Mouse (Mus musculus) Patski (cell line): ENCODE measurements around the gene Mif. TPM values are rescaled to one million over a fixed set of nuclear protein-coding genes. Genes with fewer than 3 reads are reported as not detected.

Experiments used
- ATAC-seq: fragments of 100-300 bp; one replicate; pipeline ENCODE4 v1.8.0; 2021
- CTCF ChIA-PET: fragments of 350-600 bp; sonication (Branson Sonifier 250); formaldehyde crosslinking; loops from one replicate; lab custom pipeline; 2022; ENCODE audit warnings: inconsistent platforms; lab: Charles Lee
- POLR2A ChIA-PET: fragments of 350-600 bp; sonication (Branson Sonifier 250); formaldehyde crosslinking; loops from one replicate; lab custom pipeline; 2022; ENCODE audit warnings: antibody characterized with exemption, inconsistent platforms; lab: Charles Lee
- DNase-seq: peaks from one replicate; pipeline ENCODE4 v3.0.0-alpha.2; 2011; ENCODE audit warnings: low read depth, low spot score
- H3K27me3 ChIP-seq: fragments of 371-371 bp; one replicate; pipeline ENCODE4 v1.5.1; 2021
- CTCF ChIP-seq: fragments of 100-300 bp; IDR thresholded peaks from one replicate; pipeline ENCODE4 v1.5.1; 2021
- in situ Hi-C: fragments of 300-500 bp; cut with MboI; formaldehyde crosslinking; loops from 3 replicates; pipeline ENCODE4 v1.11.1; 2018; ENCODE audit warnings: low pct_unique_long_range_greater_than_20kb, mixed read lengths
- polyA plus RNA-seq: library from polyadenylated mRNA; unstranded; gene quantifications from one replicate; pipeline ENCODE4 v1.2.3, GENCODE M21; 2021

Gene Mif
- polyA plus RNA-seq, 1 experiment from 2014 or later, result 592 TPM

DNA sequence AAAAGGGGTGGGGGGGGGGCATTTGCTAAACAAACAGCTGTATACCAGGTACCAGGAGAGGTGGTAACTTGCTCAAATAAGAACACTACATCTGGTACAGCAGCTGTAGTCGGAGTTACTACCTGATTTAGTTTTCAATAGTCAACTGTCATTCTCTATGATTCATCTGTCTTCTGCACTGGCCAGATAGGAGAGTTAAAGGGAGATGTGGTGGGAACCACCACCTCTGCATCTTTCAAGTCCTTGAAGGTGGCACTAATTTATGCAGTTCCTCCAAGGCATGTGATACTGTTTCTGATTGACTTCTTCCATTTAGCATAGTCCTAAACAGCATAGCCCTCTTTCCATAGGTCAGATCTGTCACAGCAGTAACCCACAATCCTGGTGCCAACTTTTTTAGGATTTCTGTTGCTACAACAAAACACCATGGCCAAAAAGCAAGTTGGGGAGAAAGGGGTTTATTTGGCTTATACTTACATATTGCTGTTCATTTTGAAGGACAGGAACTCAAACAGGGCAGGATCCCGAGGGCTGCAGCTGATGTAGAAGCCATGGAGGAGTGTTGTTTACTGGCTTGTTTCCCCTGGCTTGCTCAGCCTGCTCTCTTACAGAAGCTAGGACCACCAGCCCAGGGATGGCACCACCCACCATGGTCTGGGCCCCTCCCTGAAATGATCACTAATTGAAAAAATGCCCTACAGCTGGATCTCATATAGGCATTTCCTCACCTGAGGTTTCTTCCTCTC, 30.3 kb downstream of the Mif start:
- ChIA-PET CTCF (interaction anchor here (0.8 to 1.3 kb wide), 3 partner anchors 19 to 64 kb away, joined by 3 to 4 read pairs (median 3); no protein-coding TSS in a partner anchor), POLR2A (interaction anchor here (0.7 to 1.3 kb wide), 2 partner anchors 61 to 66 kb away, joined by 4 to 5 read pairs; partner anchors contain the start of gene Cabin1)
- no peak for DNase-seq
- ATAC-seq, result no peak
- H3K27me3 ChIP-seq, result no peaks in the 10 kb centered on the region
- in situ Hi-C loops, result loop anchor here (10.0 kb wide), 1 partner anchor 55 kb away; the partner anchor contains the start of gene Ddt
- no peak for TF ChIP-seq CTCF

DNA sequence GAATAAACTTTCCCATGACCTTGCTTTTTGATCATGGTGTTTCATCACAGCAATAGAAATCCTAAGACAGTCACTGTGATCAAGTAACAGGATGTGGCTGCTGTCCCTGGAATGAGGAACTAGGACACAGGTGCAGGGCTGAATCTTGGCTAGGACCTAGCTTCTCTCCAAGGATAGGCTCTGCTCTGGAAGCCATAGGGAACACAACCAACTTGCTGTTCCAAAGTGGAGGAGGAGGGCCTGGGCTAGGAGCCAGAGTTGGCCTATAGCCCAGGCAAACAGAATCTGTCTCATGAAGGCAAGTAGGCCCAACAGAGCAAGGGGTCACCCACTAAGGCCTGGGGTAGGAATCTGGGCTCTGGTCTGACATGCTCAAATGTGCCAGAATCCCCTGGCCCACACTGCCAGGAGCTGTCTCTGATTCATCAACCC, 31.5 kb downstream of the Mif start:
- ATAC-seq (peak; percentile 48), DNase-seq (peak; percentile 57)
- CTCF ChIA-PET, result interaction anchor here (1.0 to 1.4 kb wide), 2 partner anchors 9 to 56 kb away, joined by 6 to 7 read pairs; partner anchors contain the start of gene Ddt
- in situ Hi-C loops, result loop anchor here (10.0 kb wide), 1 partner anchor 54 kb away; the partner anchor contains the start of gene Ddt
- POLR2A ChIA-PET, result interaction anchor here (1.3 kb wide), 1 partner anchor 64 kb away, joined by 5 read pairs; the partner anchor contains the start of gene Cabin1
- no peaks in the 10 kb centered on the region for H3K27me3 ChIP-seq
- no peak for TF ChIP-seq CTCF

DNA sequence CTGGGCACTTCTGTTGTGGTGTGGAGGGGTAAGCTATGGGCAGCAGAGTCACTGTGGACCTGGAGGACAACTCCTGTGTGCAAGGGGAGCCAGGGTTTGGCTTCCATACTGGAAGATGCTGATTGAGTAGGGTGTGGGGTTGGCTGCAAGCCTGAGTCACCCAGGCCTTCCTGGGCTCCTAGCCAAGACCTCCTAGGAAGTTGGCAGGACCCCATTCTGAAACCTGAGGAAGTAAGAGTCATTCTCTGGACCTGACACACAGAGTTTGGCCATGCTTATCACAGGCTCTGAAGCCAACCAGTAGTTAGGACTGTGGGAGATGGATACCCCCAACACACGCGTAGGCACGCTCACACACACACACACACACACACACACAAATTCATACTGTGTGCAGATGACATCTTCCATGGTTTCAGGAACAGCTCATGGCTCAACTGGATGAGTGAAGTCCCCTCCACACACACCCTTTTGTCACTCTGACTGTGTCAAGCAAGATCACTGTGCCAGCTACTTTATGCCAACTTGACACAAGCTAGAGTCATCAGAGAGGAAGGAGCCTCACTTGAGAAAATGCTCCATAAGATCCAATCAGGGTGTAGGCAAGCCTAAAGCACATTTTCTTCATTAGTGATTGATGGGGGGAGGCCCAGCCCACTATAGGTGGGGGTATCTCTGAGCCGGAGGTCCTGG, 32.2 kb downstream of the Mif start:
- no peaks in the 10 kb centered on the region for H3K27me3 ChIP-seq
- no peak for TF ChIP-seq CTCF
- ATAC-seq (peak; percentile 71), DNase-seq (peak; percentile 91)
- CTCF ChIA-PET, result interaction anchor here (1.0 to 1.4 kb wide), 2 partner anchors 8 to 55 kb away, joined by 6 to 7 read pairs; partner anchors contain the start of gene Ddt
- POLR2A ChIA-PET, result no interaction called here
- in situ Hi-C loops, result loop anchor here (10.0 kb wide), 1 partner anchor 53 kb away; the partner anchor contains the start of gene Ddt

DNA sequence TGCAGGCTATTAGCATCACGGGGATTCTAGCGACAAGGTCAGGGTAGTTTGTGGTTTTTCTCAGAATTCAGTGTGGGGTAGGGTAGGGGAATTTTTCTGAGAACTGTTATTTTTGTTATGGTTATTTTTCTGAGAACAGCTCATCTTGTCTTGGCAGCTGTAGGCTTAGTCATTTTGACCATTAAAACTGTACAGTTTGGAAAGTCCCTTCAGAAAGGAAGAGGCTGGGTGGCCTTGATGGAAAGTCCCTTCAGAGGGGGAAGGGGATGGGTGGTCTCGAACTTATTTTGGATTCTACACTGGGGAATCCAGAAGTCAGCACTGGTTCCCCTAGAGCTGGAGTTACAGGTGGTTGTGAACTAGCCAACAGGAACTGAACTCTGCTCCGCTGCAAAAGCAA, 35.5 kb downstream of the Mif start:
- H3K27me3 ChIP-seq, result no peaks in the 10 kb centered on the region
- ATAC-seq, result no peak
- POLR2A ChIA-PET, result no interaction called here
- DNase-seq, result no peak
- TF ChIP-seq CTCF, result no peak
- CTCF ChIA-PET, result no interaction called here
- in situ Hi-C loops, result loop anchor here (10.0 kb wide), 1 partner anchor 50 kb away; the partner anchor contains the start of gene Ddt

DNA sequence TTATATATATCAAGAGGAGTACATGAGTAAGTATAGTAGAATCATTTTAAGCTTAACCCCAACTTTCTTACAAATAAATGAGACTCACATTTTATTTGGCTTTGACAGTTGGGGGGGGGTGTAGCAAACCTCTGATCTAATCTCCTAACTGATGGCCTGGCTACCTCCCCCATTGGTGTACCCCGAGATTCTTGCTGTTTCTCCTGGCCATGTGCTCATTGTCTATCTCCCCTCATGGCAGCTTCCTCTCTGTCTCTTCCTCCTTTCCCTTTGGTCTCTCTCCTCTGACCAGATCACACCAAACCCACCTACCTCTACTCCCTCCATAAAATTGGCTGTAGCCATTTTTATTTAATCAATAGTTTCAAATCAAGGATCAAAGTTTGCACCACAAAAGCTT, 36.3 kb downstream of the Mif start:
- CTCF ChIA-PET, result no interaction called here
- in situ Hi-C loops, result loop anchor here (10.0 kb wide), 1 partner anchor 49 kb away; the partner anchor contains the start of gene Ddt

DNA sequence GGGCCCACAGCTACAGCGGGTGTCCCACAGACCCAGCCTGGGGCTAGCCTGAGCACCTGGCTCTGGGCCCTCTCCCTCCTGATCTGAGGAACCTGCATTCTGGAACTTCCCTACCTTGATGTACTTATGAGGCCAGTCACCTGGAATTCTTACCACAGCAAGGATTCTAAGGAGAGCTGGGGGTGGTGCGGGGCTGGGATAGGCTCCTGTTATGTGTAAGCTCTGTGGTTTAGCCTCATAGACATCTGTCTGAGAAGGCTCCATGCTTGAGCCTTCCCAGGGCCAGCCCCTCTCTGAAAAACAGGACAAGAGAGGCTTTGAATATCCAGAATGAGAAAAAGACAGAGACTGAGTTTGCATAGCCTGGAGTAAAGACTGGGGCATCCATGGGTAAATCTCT, 37.6 kb downstream of the Mif start, which contains the start of gene Gstt4:
Gene Gstt4, minus strand, starts transcription at position 101 of the 400 bp plus-strand sequence.
- H3K27me3 ChIP-seq, result no peaks in the 10 kb centered on the region
- TF ChIP-seq CTCF, result no peak
- ATAC-seq, result no peak
- in situ Hi-C loops, result loop anchor here (10.0 kb wide), 1 partner anchor 48 kb away; the partner anchor contains the start of gene Ddt
- ChIA-PET POLR2A (no interaction called here), CTCF (no interaction called here)
- no peak for DNase-seq

More for the DNA sequence above, 36.3 kb downstream of the Mif start:
- no peak for TF ChIP-seq CTCF
- POLR2A ChIA-PET, result no interaction called here
- no peaks in the 10 kb centered on the region for H3K27me3 ChIP-seq
- DNase-seq (no peak), ATAC-seq (no peak)

DNA sequence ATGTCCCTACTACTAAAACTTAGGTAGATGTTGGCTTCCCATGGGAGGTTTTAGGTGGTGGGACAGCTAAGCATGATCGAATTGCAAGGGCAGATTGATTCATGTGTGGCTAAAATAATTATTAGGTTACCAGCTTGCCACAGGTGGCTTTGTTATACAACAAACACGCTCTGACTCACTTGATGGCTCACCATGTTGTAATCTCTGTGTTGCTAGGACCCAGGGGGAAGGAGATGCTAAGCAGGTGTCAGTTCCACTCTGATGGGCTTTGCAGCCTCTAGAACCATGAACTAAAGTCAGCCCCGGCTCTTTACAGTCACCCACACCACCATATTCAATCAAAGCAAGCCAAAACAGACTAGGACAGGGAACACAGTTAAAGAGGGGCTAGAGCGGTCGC, 40.2 kb downstream of the Mif start:
- no peaks in the 10 kb centered on the region for H3K27me3 ChIP-seq
- DNase-seq (peak; percentile 57), ATAC-seq (no peak)
- CTCF ChIA-PET, result interaction anchor here (1.4 to 1.7 kb wide), 2 partner anchors 8 to 16 kb away, joined by 3 to 7 read pairs; no protein-coding TSS in a partner anchor
- in situ Hi-C loops, result loop anchor here (10.0 kb wide), 1 partner anchor 45 kb away; the partner anchor contains the start of gene Ddt
- no peak for TF ChIP-seq CTCF
- POLR2A ChIA-PET, result no interaction called here

DNA sequence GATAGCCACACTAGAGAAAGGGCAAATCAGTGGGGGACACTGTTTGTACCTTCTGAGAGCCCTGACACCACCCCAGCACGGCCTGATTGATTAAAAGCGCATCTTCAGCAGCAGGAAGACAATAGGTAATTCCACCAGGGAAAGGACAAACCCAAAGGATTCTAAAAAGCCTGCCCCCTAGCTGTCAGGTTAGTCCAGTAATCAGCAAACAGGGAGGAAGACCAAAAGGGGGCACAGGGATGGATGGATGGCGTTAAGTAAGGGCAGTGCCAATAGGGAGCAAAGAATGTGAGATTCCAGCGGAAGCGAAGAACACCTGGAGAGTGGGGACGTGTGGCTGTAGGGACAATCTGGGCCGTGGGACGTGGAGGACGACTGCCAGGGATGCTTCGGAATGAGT, 41.4 kb downstream of the Mif start:
- POLR2A ChIA-PET, result no interaction called here
- in situ Hi-C loops, result no loop called here
- no peak for ATAC-seq
- CTCF ChIA-PET, result interaction anchor here (1.7 kb wide), 1 partner anchor 9 kb away, joined by 7 read pairs; no protein-coding TSS in a partner anchor
- H3K27me3 ChIP-seq, result no peaks in the 10 kb centered on the region
- no peak for DNase-seq
- no peak for TF ChIP-seq CTCF

Other genes with a start within 250 kb of the Mif start
- 0.15 TPM for gene Susd2, start 216.2 kb downstream of the Mif start, polyA plus RNA-seq
- 40.7 TPM for gene Cabin1, start 95.9 kb downstream of the Mif start, polyA plus RNA-seq
- 128 TPM for gene Ddt, start 86.8 kb downstream of the Mif start, polyA plus RNA-seq
- not detected for gene Gm20441, start 79.3 kb downstream of the Mif start, polyA plus RNA-seq
- gene Gstt3, start 78.8 kb downstream of the Mif start, polyA plus RNA-seq, result 0.03 TPM
- 0.45 TPM for gene Gstt1, start 61.7 kb downstream of the Mif start, polyA plus RNA-seq
- not detected for gene Gstt4, start 37.7 kb downstream of the Mif start, polyA plus RNA-seq
- gene Gstt2, start 22.8 kb downstream of the Mif start, polyA plus RNA-seq, result 0.35 TPM
- gene Derl3, start 33.2 kb upstream of the Mif start, polyA plus RNA-seq, result 1.1 TPM
- 107 TPM for gene Smarcb1, start 61.4 kb upstream of the Mif start, polyA plus RNA-seq
- 362 TPM for gene Chchd10, start 72.9 kb upstream of the Mif start, polyA plus RNA-seq
- gene Mmp11, start 76.3 kb upstream of the Mif start, polyA plus RNA-seq, result 67.8 TPM
- 0.05 TPM for gene Gm867, start 80.4 kb upstream of the Mif start, polyA plus RNA-seq
- not detected for gene Vpreb3, start 82.8 kb upstream of the Mif start, polyA plus RNA-seq
- not detected for gene Gm5134, start 94.3 kb upstream of the Mif start, polyA plus RNA-seq
- 8.9 TPM for gene Zfp280b, start 172.4 kb upstream of the Mif start, polyA plus RNA-seq